Mouse (Mus musculus): Measurements from ENCODE around the gene Cdkal1. TPM values are rescaled to one million over a fixed set of nuclear protein-coding genes. Genes with fewer than 3 reads are reported as not detected.
A peak's percentile ranks its signal among the peaks of the same experiment; 100 is the strongest.

Gene Cdkal1
- polyA plus RNA-seq, 1 experiment from 2014 or later = 8.2 TPM

- Histone ChIP-seq H3K36me3 (replicated peaks) (no peaks in the 10 kb centered on the region), H3K4me3 (replicated peaks) (no peak overlapping the region), H3K9ac (no peak overlapping the region), H3K4me2 (no peak overlapping the region), H3K27ac (replicated peaks) (no peak overlapping the region), H3K9me3 (replicated peaks) (no peaks in the 10 kb centered on the region), H3K4me1 (replicated peaks) (no peaks in the 10 kb centered on the region), H3K27me3 (no peaks in the 10 kb centered on the region)
- 66% methylated on average over 5 of the region's 5 CpGs for WGBS (ENCODE audit: insufficient replicate concordance)
- no peak for ATAC-seq (ENCODE audit: insufficient read depth)
These were observed 226.9 kb downstream of the Cdkal1 start for GRCm38 (mm10) chr13:29628607-29629006.

DNA sequence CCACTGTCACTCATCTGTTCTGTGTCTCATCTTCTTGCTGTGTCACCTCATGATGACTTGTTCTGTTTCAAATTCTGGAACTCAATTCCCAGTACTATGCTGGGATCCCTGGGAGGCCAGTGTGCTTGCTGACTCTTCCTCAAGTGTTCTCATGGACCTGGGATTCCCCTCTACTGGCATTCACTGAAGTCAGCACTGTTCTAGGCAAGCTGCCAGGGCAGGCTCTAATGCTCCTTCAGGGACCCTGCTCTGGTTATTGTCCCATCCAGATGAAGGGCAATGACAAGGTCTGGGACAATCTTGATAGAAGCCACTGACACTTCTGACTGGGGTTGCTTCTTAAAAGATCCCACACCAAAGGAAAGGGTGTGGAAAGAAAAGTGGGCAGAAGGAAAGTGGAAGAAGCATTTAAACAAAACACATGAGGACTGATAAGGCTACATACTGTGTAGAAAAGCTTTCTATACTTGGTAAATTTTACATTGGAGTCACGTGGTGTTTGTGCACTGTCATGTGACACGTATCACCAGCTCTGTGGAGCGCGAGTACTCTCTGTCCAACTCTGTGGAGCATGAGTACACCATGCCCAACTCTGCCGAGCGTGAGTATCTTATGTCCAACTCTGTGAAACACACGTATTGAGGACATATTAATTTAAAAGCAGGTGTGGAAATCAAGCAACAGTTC is 227.9 kb downstream of the Cdkal1 start:
- no peaks in the 10 kb centered on the region for H3K27me3 ChIP-seq
- no peak overlapping the region for H3K27ac ChIP-seq (replicated peaks)
- ATAC-seq (ENCODE audit: insufficient read depth) = no peak
- WGBS (ENCODE audit: insufficient replicate concordance) = 70% methylated on average over 7 of the region's 7 CpGs
- no peak overlapping the region for H3K9ac ChIP-seq
- no peaks in the 10 kb centered on the region for H3K4me1 ChIP-seq (replicated peaks)
- H3K4me2 ChIP-seq = no peak overlapping the region
- no peaks in the 10 kb centered on the region for H3K36me3 ChIP-seq (replicated peaks)
- H3K9me3 ChIP-seq (replicated peaks) = no peaks in the 10 kb centered on the region
- H3K4me3 ChIP-seq (replicated peaks) = no peak overlapping the region

GRCm38 (mm10) chr13:29624929-29625328 is 230.5 kb downstream of the Cdkal1 start:
- Histone ChIP-seq H3K27ac (replicated peaks) (no peak overlapping the region), H3K4me3 (replicated peaks) (no peak overlapping the region), H3K4me1 (replicated peaks) (no peaks in the 10 kb centered on the region), H3K36me3 (replicated peaks) (no peaks in the 10 kb centered on the region), H3K9me3 (replicated peaks) (no peaks in the 10 kb centered on the region), H3K4me2 (no peak overlapping the region), H3K27me3 (no peaks in the 10 kb centered on the region), H3K9ac (no peak overlapping the region)
- 6% methylated on average over 1 of the region's 1 CpGs for WGBS (ENCODE audit: insufficient replicate concordance)
- no peak for ATAC-seq (ENCODE audit: insufficient read depth)

- Histone ChIP-seq H3K4me2 (no peak overlapping the region), H3K4me1 (replicated peaks) (no peaks in the 10 kb centered on the region), H3K27ac (replicated peaks) (no peak overlapping the region), H3K9ac (no peak overlapping the region), H3K9me3 (replicated peaks) (no peaks in the 10 kb centered on the region), H3K4me3 (replicated peaks) (no peak overlapping the region), H3K27me3 (no peaks in the 10 kb centered on the region), H3K36me3 (replicated peaks) (no peaks in the 10 kb centered on the region)
- WGBS (ENCODE audit: insufficient replicate concordance) = 13% methylated on average over 1 of the region's 1 CpGs
- ATAC-seq (ENCODE audit: insufficient read depth) = no peak
These were observed 231.7 kb downstream of the Cdkal1 start for GRCm38 (mm10) chr13:29623636-29624239.

DNA sequence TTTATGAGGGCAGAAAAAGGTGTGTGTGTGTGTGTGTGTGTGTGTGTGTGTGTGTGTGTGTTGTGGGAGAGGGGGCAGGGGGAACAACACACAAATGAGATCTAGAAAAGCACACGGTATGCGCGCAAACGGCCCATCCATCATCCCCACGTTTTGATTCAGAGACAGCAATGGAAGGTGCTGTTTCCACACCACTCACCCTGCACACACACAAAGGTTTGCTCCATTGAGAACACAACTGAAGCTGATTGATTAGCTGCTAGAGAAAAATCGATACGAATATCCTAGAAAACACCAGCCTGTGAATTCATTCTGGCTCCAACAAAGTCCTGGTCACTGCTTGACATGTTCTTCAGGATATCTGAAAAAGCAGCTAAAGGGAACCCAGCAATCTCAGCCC is 233.6 kb downstream of the Cdkal1 start:
- ATAC-seq (ENCODE audit: insufficient read depth) = no peak
- Histone ChIP-seq H3K9ac (no peak overlapping the region), H3K36me3 (replicated peaks) (no peaks in the 10 kb centered on the region), H3K4me3 (replicated peaks) (no peak overlapping the region), H3K4me1 (replicated peaks) (no peaks in the 10 kb centered on the region), H3K9me3 (replicated peaks) (no peaks in the 10 kb centered on the region), H3K4me2 (no peak overlapping the region), H3K27ac (replicated peaks) (no peak overlapping the region), H3K27me3 (no peaks in the 10 kb centered on the region)
- WGBS (ENCODE audit: insufficient replicate concordance) = 70% methylated on average over 7 of the region's 7 CpGs

GRCm38 (mm10) chr13:29621363-29621762 is 234.1 kb downstream of the Cdkal1 start:
- no peak overlapping the region for H3K27ac ChIP-seq (replicated peaks)
- peaks cover 4% of the 10 kb centered on the region; the same call in 1 of the 2 replicates for H3K4me1 ChIP-seq (replicated peaks)
- no peak overlapping the region for H3K4me2 ChIP-seq
- H3K9ac ChIP-seq = no peak overlapping the region
- no peak for ATAC-seq (ENCODE audit: insufficient read depth)
- WGBS (ENCODE audit: insufficient replicate concordance) = 78% methylated on average over 1 of the region's 1 CpGs
- H3K4me3 ChIP-seq (replicated peaks) = no peak overlapping the region
- no peaks in the 10 kb centered on the region for H3K9me3 ChIP-seq (replicated peaks)
- no peaks in the 10 kb centered on the region for H3K27me3 ChIP-seq
- H3K36me3 ChIP-seq (replicated peaks) = no peaks in the 10 kb centered on the region

GRCm38 (mm10) chr13:29620826-29621225 is 234.6 kb downstream of the Cdkal1 start:
- Histone ChIP-seq H3K4me1 (replicated peaks) (peaks cover 10% of the 10 kb centered on the region), H3K9me3 (replicated peaks) (no peaks in the 10 kb centered on the region), H3K4me3 (replicated peaks) (no peak overlapping the region), H3K9ac (no peak overlapping the region), H3K27ac (replicated peaks) (no peak overlapping the region), H3K4me2 (no peak overlapping the region), H3K36me3 (replicated peaks) (no peaks in the 10 kb centered on the region), H3K27me3 (no peaks in the 10 kb centered on the region)
- no peak for ATAC-seq (ENCODE audit: insufficient read depth)
- 78% methylated on average over 7 of the region's 7 CpGs for WGBS (ENCODE audit: insufficient replicate concordance)

DNA sequence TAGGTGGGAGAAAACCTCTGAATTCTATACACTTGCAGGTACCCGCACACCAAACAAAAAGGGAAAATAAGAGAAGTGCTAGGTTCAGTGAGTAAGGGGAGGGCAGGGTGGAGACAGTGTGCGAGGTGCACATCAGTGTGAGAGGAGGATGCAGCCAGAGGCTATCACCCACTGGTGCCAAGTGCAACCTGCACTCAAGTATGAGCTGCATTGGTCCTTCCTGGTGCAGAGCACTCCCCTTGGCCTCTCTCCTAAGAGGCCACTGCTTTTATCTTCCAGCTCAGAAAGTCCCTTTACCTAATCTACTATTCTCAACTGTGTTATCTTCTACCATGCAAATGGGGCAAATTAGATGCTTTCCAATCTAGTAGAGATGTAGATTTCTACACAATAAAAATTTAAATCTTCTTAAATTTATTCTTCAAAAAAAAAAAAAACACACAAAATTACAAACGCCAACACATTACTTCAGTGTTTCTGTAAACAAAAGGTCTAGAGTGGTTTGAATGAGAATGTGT is 238.8 kb downstream of the Cdkal1 start:
- H3K4me2 ChIP-seq = no peak overlapping the region

GRCm38 (mm10) chr13:29615987-29616386 is 239.5 kb downstream of the Cdkal1 start:
- Histone ChIP-seq H3K4me3 (replicated peaks) (no peak overlapping the region), H3K27ac (replicated peaks) (no peak overlapping the region), H3K4me1 (replicated peaks) (peaks cover 17% of the 10 kb centered on the region), H3K9me3 (replicated peaks) (no peaks in the 10 kb centered on the region), H3K36me3 (replicated peaks) (no peaks in the 10 kb centered on the region), H3K9ac (no peak overlapping the region), H3K27me3 (no peaks in the 10 kb centered on the region), H3K4me2 (no peak overlapping the region)
- ATAC-seq (ENCODE audit: insufficient read depth) = no peak
- WGBS (ENCODE audit: insufficient replicate concordance) = 50% methylated on average over 3 of the region's 3 CpGs

More for the DNA sequence above, 238.8 kb downstream of the Cdkal1 start:
- Histone ChIP-seq H3K4me1 (replicated peaks) (peaks cover 17% of the 10 kb centered on the region), H3K9ac (no peak overlapping the region), H3K27me3 (no peaks in the 10 kb centered on the region), H3K27ac (replicated peaks) (no peak overlapping the region), H3K4me3 (replicated peaks) (no peak overlapping the region), H3K9me3 (replicated peaks) (no peaks in the 10 kb centered on the region), H3K36me3 (replicated peaks) (no peaks in the 10 kb centered on the region)
- 46% methylated on average over 3 of the region's 3 CpGs for WGBS (ENCODE audit: insufficient replicate concordance)
- ATAC-seq (ENCODE audit: insufficient read depth) = peak; percentile 79

DNA sequence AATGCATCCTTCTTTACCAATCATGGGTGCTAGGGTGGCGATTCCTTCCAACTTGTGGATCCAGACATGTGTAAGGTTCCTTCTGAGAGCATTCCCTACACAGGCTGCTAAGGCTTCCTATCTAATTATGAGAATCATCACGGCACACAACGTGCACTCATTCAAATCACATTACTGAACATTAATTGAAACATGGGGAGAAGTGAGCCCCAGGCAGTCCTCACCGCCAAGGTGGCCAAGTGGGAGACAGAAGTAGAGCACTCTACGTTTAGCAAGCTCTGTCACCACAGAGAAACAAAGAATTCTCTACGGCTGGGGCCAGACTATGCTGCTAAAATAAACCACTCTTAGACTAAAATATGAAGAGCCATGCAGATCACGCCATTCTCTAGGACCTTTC is 240.4 kb downstream of the Cdkal1 start:
- 78% methylated on average over 7 of the region's 7 CpGs for WGBS (ENCODE audit: insufficient replicate concordance)

DNA sequence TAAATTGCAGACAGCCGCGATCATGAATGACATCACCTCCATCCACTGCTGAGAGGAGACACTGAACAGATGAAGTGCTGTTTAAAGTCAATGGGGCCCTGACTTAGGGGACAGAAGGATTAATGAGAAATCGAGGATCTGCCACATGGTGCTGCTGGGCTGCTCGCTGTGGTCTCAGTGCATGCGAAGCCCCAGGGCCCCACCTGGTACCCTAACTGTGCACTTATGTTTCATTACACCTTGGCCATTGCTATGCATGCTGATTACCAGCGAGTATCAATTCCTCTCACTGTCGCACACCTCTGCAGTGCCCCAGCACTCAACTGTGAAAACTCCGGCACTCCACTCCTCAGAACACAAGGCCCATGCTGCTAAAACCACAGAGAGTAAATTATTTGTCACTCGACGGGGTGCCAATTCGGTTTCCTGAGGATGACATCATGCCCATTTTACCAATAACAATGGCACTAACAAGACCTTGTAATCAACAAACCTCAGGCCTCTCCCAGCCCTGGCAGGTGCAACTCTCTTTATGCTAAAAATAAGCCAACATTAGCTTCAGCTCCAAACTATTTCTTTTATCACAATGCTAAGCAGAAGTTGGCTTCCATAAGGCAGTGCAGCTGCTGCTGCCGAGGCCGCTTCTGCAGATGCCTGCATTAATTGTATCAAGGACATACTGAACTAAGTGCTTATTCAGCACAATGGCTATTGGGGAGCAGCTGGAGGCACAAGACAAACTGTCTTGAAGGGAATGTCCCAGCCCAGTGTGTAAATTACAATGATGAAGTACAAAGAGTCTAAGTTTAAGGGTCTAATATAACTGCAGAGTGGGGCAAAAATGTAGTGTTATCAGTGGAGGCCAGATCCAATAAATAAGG is 245.2 kb downstream of the Cdkal1 start:
- Histone ChIP-seq H3K4me3 (replicated peaks) (no peak overlapping the region), H3K36me3 (replicated peaks) (no peaks in the 10 kb centered on the region), H3K27me3 (no peaks in the 10 kb centered on the region), H3K9me3 (replicated peaks) (no peaks in the 10 kb centered on the region), H3K4me2 (no peak overlapping the region), H3K9ac (no peak overlapping the region), H3K27ac (replicated peaks) (no peak overlapping the region), H3K4me1 (replicated peaks) (0 out of 2 replicates have a peak, but pooled peaks cover 6% of the 10 kb centered on the region)
- no peak for ATAC-seq (ENCODE audit: insufficient read depth)
- WGBS (ENCODE audit: insufficient replicate concordance) = 55% methylated on average over 13 of the region's 13 CpGs

More for the DNA sequence above, 240.4 kb downstream of the Cdkal1 start:
- Histone ChIP-seq H3K4me3 (replicated peaks) (no peak overlapping the region), H3K27ac (replicated peaks) (no peak overlapping the region), H3K4me2 (no peak overlapping the region), H3K36me3 (replicated peaks) (no peaks in the 10 kb centered on the region), H3K9me3 (replicated peaks) (no peaks in the 10 kb centered on the region), H3K9ac (no peak overlapping the region), H3K27me3 (no peaks in the 10 kb centered on the region), H3K4me1 (replicated peaks) (peaks cover 17% of the 10 kb centered on the region)
- ATAC-seq (ENCODE audit: insufficient read depth) = no peak

All from liver, embryonic 15.5 days (tissue).